Mouse (Mus musculus) cerebellum, adult 2 months (tissue): ENCODE measurements around the gene Zcchc9.

ENCODE experiments used
- CTCF ChIP-seq: fragments of 200-500 bp; IDR thresholded peaks from 2 replicates; pipeline ENCODE4 v1.5.1; 2011; ENCODE audit warnings: low read depth, mild to moderate bottlenecking, control low read depth, low read length, moderate library complexity, borderline replicate concordance; ENCODE audit not compliant: insufficient read depth
- POLR2A ChIP-seq: fragments of 200-500 bp; IDR thresholded peaks from 2 replicates; pipeline ENCODE4 v1.6.1; 2011; ENCODE audit warnings: low read length, control low read depth, borderline replicate concordance; ENCODE audit not compliant: insufficient read depth

DNA sequence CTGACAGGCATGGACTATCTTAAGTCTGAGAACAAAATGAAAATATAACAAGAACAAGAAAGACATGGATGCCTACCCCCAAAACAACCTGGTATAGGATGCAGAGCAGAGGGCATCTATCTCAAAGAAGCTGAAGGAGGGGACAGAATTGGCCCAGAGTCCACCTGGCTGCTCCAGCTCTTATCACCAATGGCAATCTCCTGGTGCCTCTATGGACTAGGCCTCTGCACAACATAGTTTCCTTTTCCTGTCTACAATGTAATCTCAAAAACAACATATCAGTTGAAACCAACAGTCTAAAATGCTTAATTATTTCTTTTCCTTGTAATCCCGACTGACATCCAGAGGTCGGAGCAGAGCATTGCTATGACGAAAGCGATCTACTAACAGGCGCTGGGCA is 29.4 kb downstream of the Zcchc9 start:
- no peak for TF ChIP-seq CTCF
- no peak for TF ChIP-seq POLR2A
